Mouse (Mus musculus) lung, postnatal 0 days (tissue): ENCODE measurements around the gene Dand5. TPM values are rescaled to one million over a fixed set of nuclear protein-coding genes. Genes with fewer than 3 reads are reported as not detected.

Source experiments
- ATAC-seq: fragments of 200-750 bp; cut with Nextera tagmentation; 2 replicates; pipeline ENCODE4 v1.8.0; 2017; ENCODE audit warnings: moderate library complexity
- DNase-seq: peaks from one replicate; pipeline ENCODE4 v3.0.0-alpha.2; 2016; ENCODE audit warnings: low spot score
- H3K27ac ChIP-seq: fragments of 300-500 bp; sonication (generic); 2 replicates; pipeline ENCODE4 v1.5.1; 2014; ENCODE audit warnings: antibody characterized with exemption, mild to moderate bottlenecking, low read length, mixed read lengths
- H3K27me3 ChIP-seq: fragments of 300-500 bp; sonication (generic); replicated peaks from 2 replicates; pipeline ENCODE4 v1.6.1; 2014; ENCODE audit warnings: low read length, mixed read lengths; ENCODE audit not compliant: insufficient read depth
- H3K36me3 ChIP-seq: fragments of 300-500 bp; sonication (generic); 2 replicates; pipeline ENCODE4 v1.6.1; 2014; ENCODE audit warnings: low read length, mixed read lengths; ENCODE audit not compliant: insufficient read depth
- H3K4me1 ChIP-seq: fragments of 300-500 bp; sonication (generic); 2 replicates; pipeline ENCODE4 v1.6.1; 2014; ENCODE audit warnings: antibody characterized with exemption, low read depth, low read length, mixed read lengths; ENCODE audit not compliant: insufficient read depth
- H3K4me2 ChIP-seq: fragments of 300-500 bp; sonication (generic); replicated peaks from 2 replicates; pipeline ENCODE4 v1.6.1; 2014; ENCODE audit warnings: low read depth, mild to moderate bottlenecking, low read length, moderate library complexity, mixed read lengths
- H3K4me3 ChIP-seq: fragments of 300-500 bp; sonication (generic); 2 replicates; pipeline ENCODE4 v1.5.1; 2014; ENCODE audit warnings: low read depth, low read length
- H3K9ac ChIP-seq: fragments of 300-500 bp; sonication (generic); replicated peaks from 2 replicates; pipeline ENCODE4 v1.6.1; 2014; ENCODE audit warnings: low read depth, mild to moderate bottlenecking
- H3K9me3 ChIP-seq: fragments of 300-500 bp; sonication (generic); 2 replicates; pipeline ENCODE4 v1.6.1; 2016; ENCODE audit warnings: low read length, mixed read lengths
- CTCF ChIP-seq: IDR thresholded peaks from 2 replicates; pipeline ENCODE4 v1.5.1; 2016; ENCODE audit warnings: antibody characterized with exemption, mild to moderate bottlenecking
- EP300 ChIP-seq: IDR thresholded peaks from 2 replicates; pipeline ENCODE4 v1.6.1; 2016; ENCODE audit warnings: antibody characterized with exemption, mild to moderate bottlenecking, control low read depth
- WGBS: fragments of 180-500 bp; shearing (Covaris S2); extraction: QIAGEN DNeasy Blood & Tissue Kit; methylation state at CpG from one replicate; pipeline ENCODE4 v1.1.7; 2014; 5-methylcytosine and 5-hydroxymethylcytosine counted together
- polyA plus RNA-seq: library from polyadenylated mRNA; unstranded; fragments of >200 nt; fragmentation: Nextera tagmentation; extraction: Ambion mirVana; gene quantifications from 2 replicates; pipeline ENCODE4 v1.2.1, GENCODE M21; 2015

Gene Dand5
- polyA plus RNA-seq, 1 experiment from 2014 or later, result 6.8 TPM

DNA sequence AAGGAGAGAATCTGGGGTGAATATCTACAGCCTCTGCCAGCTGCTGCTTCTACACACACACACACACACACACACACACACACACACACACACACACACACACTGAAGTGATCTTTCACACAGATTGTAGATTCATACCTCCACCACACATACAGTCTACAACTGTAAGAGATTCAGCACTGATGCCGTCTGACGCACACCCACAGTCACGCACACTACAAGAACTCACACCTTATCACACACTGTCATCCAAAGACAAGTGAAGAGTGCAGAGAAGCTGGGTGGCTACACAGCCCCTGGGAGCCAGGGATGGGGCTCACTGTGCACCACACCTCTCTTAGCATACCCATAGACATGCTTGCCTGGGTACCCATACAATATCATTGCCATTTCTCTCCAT, 8.8 kb downstream of the Dand5 start:
- Histone ChIP-seq H3K9ac (no peak overlapping the region), H3K27me3 (no peaks in the 10 kb centered on the region), H3K9me3 (no peaks in the 10 kb centered on the region), H3K4me3 (no peak overlapping the region), H3K4me2 (no peak overlapping the region), H3K27ac (no peak overlapping the region), H3K36me3 (no peaks in the 10 kb centered on the region), H3K4me1 (peaks cover 3% of the 10 kb centered on the region; the same call in 1 of the 2 replicates)
- DNase-seq (no peak), ATAC-seq (no peak)
- WGBS, result 83% methylated on average over 3 of the region's 3 CpGs
- no peak for TF ChIP-seq EP300

DNA sequence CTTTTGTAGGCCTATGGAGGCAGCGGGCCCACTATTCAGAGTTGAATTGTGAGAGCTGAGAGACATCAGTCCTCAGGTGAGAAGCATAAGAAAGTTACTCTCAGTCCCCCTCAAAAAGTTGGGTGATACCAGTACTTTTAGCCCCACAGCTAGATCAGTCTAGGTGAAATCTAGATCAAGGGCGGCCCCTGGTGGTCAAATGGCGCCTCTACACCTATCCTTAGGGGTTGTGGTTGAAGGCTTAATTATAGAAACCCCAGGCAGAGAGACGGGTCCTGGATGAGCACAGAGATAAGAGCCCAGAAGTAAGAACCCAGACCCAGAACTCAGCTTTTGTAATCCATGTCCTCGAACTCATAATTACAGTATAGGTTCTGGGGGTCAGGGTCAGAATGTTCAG, 9.6 kb downstream of the Dand5 start:
- H3K27ac ChIP-seq, result no peak overlapping the region

DNA sequence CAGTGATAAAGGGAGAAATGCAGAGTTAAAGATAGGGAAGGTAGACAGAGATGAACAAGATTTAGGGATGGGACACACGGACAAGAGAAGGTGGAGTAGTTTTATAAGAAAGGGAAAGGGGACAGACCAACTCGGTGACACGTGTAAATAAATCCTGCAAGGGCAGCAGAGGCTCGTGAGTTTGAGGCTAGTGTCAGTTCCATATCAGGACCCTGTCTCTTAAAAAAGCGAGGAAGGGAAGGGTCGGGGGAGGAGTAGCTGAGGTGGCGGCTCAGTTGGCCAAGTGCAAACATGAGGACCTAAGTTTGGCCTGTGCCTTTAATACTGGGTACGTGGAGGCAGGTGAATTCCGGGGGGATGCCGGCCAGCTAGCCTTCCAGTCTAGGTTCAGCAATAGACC, 11.3 kb downstream of the Dand5 start:
- H3K4me2 ChIP-seq, result peak overlapping the region; percentile 55
- ATAC-seq (no peak), DNase-seq (no peak)
- WGBS, result 23% methylated on average over 10 of the region's 10 CpGs
- H3K9me3 ChIP-seq, result no peaks in the 10 kb centered on the region
- H3K36me3 ChIP-seq, result no peaks in the 10 kb centered on the region
- peaks cover 3% of the 10 kb centered on the region; the same call in 1 of the 2 replicates for H3K4me1 ChIP-seq
- no peaks in the 10 kb centered on the region for H3K27me3 ChIP-seq
- H3K9ac ChIP-seq, result no peak overlapping the region
- no peak overlapping the region for H3K27ac ChIP-seq
- TF ChIP-seq CTCF (no peak), EP300 (no peak)
- peak overlapping the region; percentile 25; the same call in 1 of the 2 replicates for H3K4me3 ChIP-seq

More for the DNA sequence above, 9.6 kb downstream of the Dand5 start:
- no peak overlapping the region for H3K9ac ChIP-seq
- ATAC-seq (0 out of 2 replicates have a peak, but pooled peaks have one; percentile 15), DNase-seq (peak; percentile 86)
- TF ChIP-seq EP300 (peak; percentile 37; the same call in 1 of the 2 replicates), CTCF (peak; percentile 93)
- no peaks in the 10 kb centered on the region for H3K27me3 ChIP-seq
- H3K36me3 ChIP-seq, result no peaks in the 10 kb centered on the region
- no peak overlapping the region for H3K4me3 ChIP-seq
- no peak overlapping the region for H3K4me2 ChIP-seq
- H3K4me1 ChIP-seq, result peaks cover 3% of the 10 kb centered on the region; the same call in 1 of the 2 replicates
- WGBS, result 1% methylated on average over 5 of the region's 5 CpGs
- no peaks in the 10 kb centered on the region for H3K9me3 ChIP-seq

DNA sequence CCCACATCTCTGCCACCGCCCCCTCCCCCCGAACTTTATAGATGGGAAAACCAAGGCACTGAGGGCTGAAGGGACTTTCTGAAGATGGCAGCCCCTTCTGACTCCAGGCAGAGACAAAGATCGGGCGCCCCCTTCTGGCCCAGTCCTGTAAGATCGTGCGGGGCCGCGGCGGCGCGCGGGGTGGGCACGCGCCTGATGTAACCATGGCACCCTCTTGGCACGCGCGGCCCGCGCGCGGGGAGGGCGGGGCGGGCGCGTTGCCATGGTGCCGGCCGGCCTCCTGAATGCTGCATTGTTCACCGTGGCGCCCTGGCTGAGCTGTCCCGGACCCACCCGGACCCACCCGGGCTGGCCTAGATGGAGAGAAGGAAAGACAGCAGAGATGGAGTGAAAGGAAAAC, 11.7 kb downstream of the Dand5 start:
- Histone ChIP-seq H3K4me3 (peak overlapping the region; percentile 25; the same call in 1 of the 2 replicates), H3K36me3 (no peaks in the 10 kb centered on the region), H3K9me3 (no peaks in the 10 kb centered on the region), H3K4me2 (peak overlapping the region; percentile 55), H3K27ac (no peak overlapping the region), H3K9ac (no peak overlapping the region), H3K27me3 (no peaks in the 10 kb centered on the region), H3K4me1 (peaks cover 3% of the 10 kb centered on the region; the same call in 1 of the 2 replicates)
- peak; percentile 90 for DNase-seq
- under 1% methylated on average over 31 of the region's 32 CpGs for WGBS
- ATAC-seq, result peak; percentile 88
- no peak for TF ChIP-seq EP300
- TF ChIP-seq CTCF, result peak; percentile 88

DNA sequence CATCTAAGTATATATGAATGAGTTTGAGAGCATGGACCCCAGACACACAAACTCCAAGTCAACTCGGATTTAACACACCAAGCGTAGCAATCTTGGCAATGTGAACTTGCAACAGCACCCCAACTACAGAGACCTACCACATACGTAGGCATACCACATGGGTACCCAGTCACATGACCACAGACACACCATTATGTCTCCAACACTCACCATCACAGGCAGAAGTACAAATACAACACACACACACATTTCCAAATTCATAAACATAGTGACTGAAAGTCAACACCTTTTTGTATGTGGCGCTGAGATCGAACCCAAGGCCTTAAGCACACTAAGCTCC, 12.7 kb downstream of the Dand5 start:
- H3K27ac ChIP-seq, result no peak overlapping the region
- no peaks in the 10 kb centered on the region for H3K36me3 ChIP-seq
- H3K9ac ChIP-seq, result no peak overlapping the region
- H3K4me1 ChIP-seq, result no peaks in the 10 kb centered on the region
- no peaks in the 10 kb centered on the region for H3K27me3 ChIP-seq
- TF ChIP-seq EP300 (no peak), CTCF (no peak)
- H3K4me3 ChIP-seq, result no peak overlapping the region
- no peaks in the 10 kb centered on the region for H3K9me3 ChIP-seq
- 72% methylated on average over 5 of the region's 5 CpGs for WGBS
- ATAC-seq (no peak), DNase-seq (no peak)
- H3K4me2 ChIP-seq, result no peak overlapping the region

DNA sequence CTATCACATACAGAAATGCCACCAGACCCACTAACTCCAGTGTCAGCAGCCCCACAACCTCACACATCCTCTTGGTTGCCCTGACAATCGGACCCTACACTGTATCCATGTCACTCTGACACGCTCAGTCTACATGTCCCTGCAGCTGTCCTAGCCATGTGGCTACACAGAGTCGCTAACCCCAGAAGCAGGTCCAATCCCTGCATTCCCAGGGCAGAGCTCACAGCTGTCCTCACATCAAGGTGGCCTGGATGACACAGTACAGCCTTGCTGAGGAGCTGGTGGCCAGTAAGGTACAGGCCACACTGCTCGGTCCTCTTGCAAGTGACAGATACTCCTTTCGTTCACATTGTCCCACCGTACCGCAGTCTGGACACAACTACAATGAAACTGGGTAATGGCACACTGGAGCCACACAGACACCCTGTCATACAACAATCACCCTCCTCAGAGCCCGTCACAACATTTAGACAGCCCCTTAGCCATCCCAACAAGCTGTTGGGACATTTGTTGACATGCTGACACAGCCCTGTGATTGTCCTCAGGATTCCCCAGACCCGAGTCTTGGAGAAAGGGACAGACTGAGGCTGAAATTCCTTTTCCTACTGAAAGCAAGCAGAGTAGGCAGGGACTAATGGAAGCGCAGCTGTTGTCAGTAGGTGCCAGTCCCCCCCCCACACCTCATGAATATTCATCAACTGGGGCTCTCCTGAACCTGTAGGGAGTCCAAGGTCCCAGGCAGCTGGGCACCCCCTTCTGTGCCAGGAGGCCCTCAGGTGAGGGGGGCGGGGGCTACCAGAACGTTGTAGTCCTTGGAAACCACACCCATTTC, 13.3 kb downstream of the Dand5 start:
- ATAC-seq (no peak), DNase-seq (no peak)
- WGBS, result 66% methylated on average over 12 of the region's 12 CpGs
- Histone ChIP-seq H3K9ac (no peak overlapping the region), H3K4me1 (no peaks in the 10 kb centered on the region), H3K4me3 (no peak overlapping the region), H3K36me3 (no peaks in the 10 kb centered on the region), H3K9me3 (no peaks in the 10 kb centered on the region), H3K4me2 (no peak overlapping the region), H3K27ac (no peak overlapping the region), H3K27me3 (no peaks in the 10 kb centered on the region)
- TF ChIP-seq EP300 (no peak), CTCF (no peak)
